Mouse (Mus musculus) heart, embryonic 14.5 days (tissue): ENCODE data around the gene Lrrc4. TPM values are rescaled to one million over a fixed set of nuclear protein-coding genes. Genes with fewer than 3 reads are reported as not detected.

Experiments used
- ATAC-seq: fragments of 200-750 bp; cut with Nextera tagmentation; 2 replicates; pipeline ENCODE4 v1.8.0; 2017; ENCODE audit warnings: low read depth, moderate TSS enrichment; ENCODE audit not compliant: insufficient number of reproducible peaks, insufficient read depth, low FRiP score
- H3K27ac ChIP-seq, 2 experiments: fragments of 200-500 bp in 1 of 2; fragments of 300-500 bp in 1 of 2; sonication (generic) in 1 of 2; replicated peaks in 1 of 2; 2 replicates each; pipeline ENCODE4 v1.5.1; 2012 to 2014; ENCODE audit warnings: low read depth in 2 of 2, low read length in 2 of 2, control low read depth in 1 of 2, mild to moderate bottlenecking in 1 of 2, mixed read lengths in 1 of 2; ENCODE audit not compliant: control insufficient read depth in 1 of 2, insufficient read depth in 1 of 2
- H3K27me3 ChIP-seq: fragments of 300-500 bp; sonication (generic); 2 replicates; pipeline ENCODE4 v1.6.1; 2014; ENCODE audit warnings: mild to moderate bottlenecking, low read length, control low read depth; ENCODE audit not compliant: control insufficient read depth, insufficient read depth
- H3K36me3 ChIP-seq: fragments of 300-500 bp; sonication (generic); 2 replicates; pipeline ENCODE4 v1.6.1; 2014; ENCODE audit warnings: mild to moderate bottlenecking, control low read depth, low read length, mixed read lengths; ENCODE audit not compliant: control insufficient read depth, insufficient read depth
- H3K4me1 ChIP-seq, 2 experiments: fragments of 200-500 bp in 1 of 2; fragments of 300-500 bp in 1 of 2; sonication (generic) in 1 of 2; 2 replicates each; pipeline ENCODE4 v1.6.1; 2012 to 2014; ENCODE audit warnings: low read length in 2 of 2, control low read depth in 1 of 2, mixed read lengths in 1 of 2; ENCODE audit not compliant: control insufficient read depth in 2 of 2, insufficient read depth in 2 of 2
- H3K4me2 ChIP-seq: fragments of 300-500 bp; sonication (generic); 2 replicates; pipeline ENCODE4 v1.6.1; 2014; ENCODE audit warnings: mild to moderate bottlenecking, low read length
- H3K4me3 ChIP-seq, 2 experiments: fragments of 200-500 bp in 1 of 2; fragments of 300-500 bp in 1 of 2; sonication (generic) in 1 of 2; 2 replicates each; pipeline ENCODE4 v1.5.1; 2012 to 2014; ENCODE audit warnings: low read length in 2 of 2, mild to moderate bottlenecking in 2 of 2, control low read depth in 1 of 2, low read depth in 1 of 2, moderate library complexity in 1 of 2; ENCODE audit not compliant: control insufficient read depth in 1 of 2, insufficient read depth in 1 of 2
- H3K9ac ChIP-seq: fragments of 300-500 bp; sonication (generic); 2 replicates; pipeline ENCODE4 v1.6.1; 2014; ENCODE audit warnings: mild to moderate bottlenecking, low read length
- H3K9me3 ChIP-seq: fragments of 300-500 bp; sonication (generic); 2 replicates; pipeline ENCODE4 v1.6.1; 2016; ENCODE audit warnings: low read length, control low read depth; ENCODE audit not compliant: control insufficient read depth
- WGBS: fragments of 180-500 bp; shearing (Covaris S2); extraction: QIAGEN DNeasy Blood & Tissue Kit; methylation state at CpG from one replicate; pipeline ENCODE4 v1.1.7; 2014; 5-methylcytosine and 5-hydroxymethylcytosine counted together
- polyA plus RNA-seq: library from polyadenylated mRNA; unstranded; fragments of >200 nt; fragmentation: Nextera tagmentation; extraction: Ambion mirVana; gene quantifications from 2 replicates; pipeline ENCODE4 v1.2.1, GENCODE M21; 2014

Gene Lrrc4
- polyA plus RNA-seq, 1 experiment from 2014 or later = 0.45 TPM

GRCm38 (mm10) chr6:28804751-28805150 is 26.8 kb downstream of the Lrrc4 start:
- WGBS = 81% methylated on average over 5 of the region's 5 CpGs
- ATAC-seq = no peak
- no peak overlapping the region for H3K9ac ChIP-seq
- no peaks in the 10 kb centered on the region for H3K9me3 ChIP-seq
- no peak overlapping the region for H3K4me2 ChIP-seq
- H3K4me3 ChIP-seq = no peak overlapping the region
- H3K4me1 ChIP-seq = no peaks in the 10 kb centered on the region
- H3K27me3 ChIP-seq = no peaks in the 10 kb centered on the region
- H3K36me3 ChIP-seq = no peaks in the 10 kb centered on the region
- H3K27ac ChIP-seq = no peak overlapping the region

DNA sequence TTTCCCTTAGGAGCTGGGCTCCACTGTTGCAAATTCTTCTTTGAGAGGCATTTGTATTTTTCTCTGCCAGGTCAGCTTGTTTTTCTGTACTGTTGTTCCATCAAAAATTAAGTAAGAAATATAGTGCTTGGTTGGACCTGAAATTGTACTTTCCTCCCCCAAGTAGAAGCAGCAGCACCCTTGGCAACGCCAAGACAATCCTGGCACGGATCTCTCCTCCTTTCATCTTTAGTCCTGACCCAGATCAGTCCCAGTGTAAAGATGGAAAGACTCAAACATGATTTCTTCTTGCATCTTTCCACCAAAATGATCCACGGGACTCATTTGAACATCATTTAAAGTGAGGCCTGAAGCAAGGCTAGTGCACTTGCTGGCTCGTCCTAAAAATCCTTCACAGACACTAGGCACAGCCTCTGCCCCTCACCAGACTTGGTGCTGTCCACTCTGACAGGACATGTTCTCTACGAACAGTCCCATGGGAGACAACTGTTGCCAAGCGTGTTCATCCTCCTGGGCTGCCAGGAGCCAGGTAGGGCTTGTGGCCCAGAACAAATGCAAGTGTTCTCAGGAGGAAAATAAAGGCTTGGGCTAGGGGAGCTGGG is 27.8 kb downstream of the Lrrc4 start:
- no peak overlapping the region for H3K9ac ChIP-seq
- no peaks in the 10 kb centered on the region for H3K4me1 ChIP-seq
- no peak overlapping the region for H3K27ac ChIP-seq
- H3K4me3 ChIP-seq = no peak overlapping the region
- no peaks in the 10 kb centered on the region for H3K36me3 ChIP-seq
- 88% methylated on average over 6 of the region's 6 CpGs for WGBS
- ATAC-seq = no peak
- H3K9me3 ChIP-seq = no peaks in the 10 kb centered on the region
- no peaks in the 10 kb centered on the region for H3K27me3 ChIP-seq
- no peak overlapping the region for H3K4me2 ChIP-seq

GRCm38 (mm10) chr6:28800976-28801375 is 30.6 kb downstream of the Lrrc4 start:
- Histone ChIP-seq H3K4me1 (no peaks in the 10 kb centered on the region; a peak in 1 of 4 replicates), H3K9ac (no peak overlapping the region), H3K4me2 (no peak overlapping the region), H3K27me3 (no peaks in the 10 kb centered on the region), H3K36me3 (peaks cover 12% of the 10 kb centered on the region), H3K4me3 (no peak overlapping the region), H3K27ac (no peak overlapping the region), H3K9me3 (no peaks in the 10 kb centered on the region)
- ATAC-seq = no peak
- WGBS = 90% methylated on average over 3 of the region's 3 CpGs

DNA sequence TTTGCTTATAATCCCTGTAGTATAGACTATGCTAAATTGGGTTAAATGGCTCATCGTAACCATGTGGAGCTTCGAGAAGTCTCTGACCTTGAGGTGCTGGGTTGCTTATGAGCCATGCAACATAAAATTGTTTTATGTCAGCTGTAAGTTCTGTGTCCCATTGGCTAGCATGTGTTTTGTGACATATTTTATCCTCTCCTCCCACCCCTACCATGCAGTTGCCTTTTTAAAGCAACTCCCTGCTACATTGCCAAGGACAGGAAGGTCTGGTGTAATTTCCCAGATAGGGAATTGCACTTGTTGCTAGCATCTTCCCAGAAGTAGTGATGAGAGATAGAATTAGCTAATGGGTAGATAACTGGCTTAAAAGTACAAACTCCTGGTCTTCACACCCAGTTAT is 31.7 kb downstream of the Lrrc4 start:
- peaks cover 14% of the 10 kb centered on the region for H3K36me3 ChIP-seq
- H3K9me3 ChIP-seq = no peaks in the 10 kb centered on the region
- no peaks in the 10 kb centered on the region; a peak in 1 of 4 replicates for H3K4me1 ChIP-seq
- WGBS = 97% methylated on average over 2 of the region's 2 CpGs
- H3K4me3 ChIP-seq = no peak overlapping the region
- H3K4me2 ChIP-seq = no peak overlapping the region
- H3K9ac ChIP-seq = no peak overlapping the region
- H3K27ac ChIP-seq = no peak overlapping the region
- ATAC-seq = no peak
- no peaks in the 10 kb centered on the region for H3K27me3 ChIP-seq

- H3K27ac ChIP-seq = no peak overlapping the region
- H3K4me3 ChIP-seq = no peak overlapping the region
- no peak overlapping the region for H3K9ac ChIP-seq
- H3K4me1 ChIP-seq = peaks cover 0 to 1% of the 10 kb centered on the region in 2 experiments; a peak in 3 of 4 replicates
- no peaks in the 10 kb centered on the region for H3K9me3 ChIP-seq
- no peak for ATAC-seq
- H3K36me3 ChIP-seq = peaks cover 14% of the 10 kb centered on the region
- 82% methylated on average over 16 of the region's 16 CpGs for WGBS
- no peak overlapping the region for H3K4me2 ChIP-seq
- no peaks in the 10 kb centered on the region for H3K27me3 ChIP-seq
Measured at GRCm38 (mm10) chr6:28795792-28796515, 35.6 kb downstream of the Lrrc4 start.

- WGBS = 45% methylated on average over 9 of the region's 9 CpGs
- ATAC-seq = no peak
- Histone ChIP-seq H3K9ac (no peak overlapping the region), H3K4me2 (no peak overlapping the region), H3K36me3 (peaks cover 14% of the 10 kb centered on the region), H3K4me1 (peaks cover 3 to 7% of the 10 kb centered on the region in 2 experiments; a peak in 3 of 4 replicates), H3K27ac (no peak overlapping the region), H3K9me3 (no peaks in the 10 kb centered on the region), H3K27me3 (no peaks in the 10 kb centered on the region), H3K4me3 (no peak overlapping the region)
Measured at GRCm38 (mm10) chr6:28795380-28795779, 36.2 kb downstream of the Lrrc4 start.

DNA sequence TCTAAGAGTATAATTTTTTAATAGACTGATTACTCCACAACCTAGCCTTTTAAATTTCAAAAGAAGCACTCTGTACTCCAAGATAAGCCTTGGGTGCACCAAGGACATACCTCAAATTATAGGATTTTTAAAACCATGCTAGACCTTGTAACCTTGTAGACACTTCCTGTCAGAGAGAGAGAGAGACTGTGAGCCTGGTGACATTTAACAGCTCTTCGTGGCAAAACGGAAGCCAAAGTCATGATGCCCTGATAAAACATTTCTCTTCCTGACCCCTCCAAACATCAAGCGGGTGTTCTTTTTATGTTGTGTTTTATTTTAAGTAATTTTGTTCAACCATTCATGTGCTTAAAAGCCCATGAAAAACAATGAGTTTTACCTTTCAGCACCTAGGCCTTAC is 39.7 kb downstream of the Lrrc4 start:
- H3K36me3 ChIP-seq = peaks cover 10% of the 10 kb centered on the region
- peak overlapping the region in 1 of 2 experiments; percentile 12; a peak in 1 of 4 replicates for H3K27ac ChIP-seq
- 48% methylated on average over 3 of the region's 3 CpGs for WGBS
- H3K4me3 ChIP-seq = no peak overlapping the region
- no peaks in the 10 kb centered on the region for H3K27me3 ChIP-seq
- no peak for ATAC-seq
- H3K4me1 ChIP-seq = peaks cover 13 to 30% of the 10 kb centered on the region in 2 experiments
- no peaks in the 10 kb centered on the region for H3K9me3 ChIP-seq
- H3K9ac ChIP-seq = no peak overlapping the region
- no peak overlapping the region for H3K4me2 ChIP-seq
